Mouse (Mus musculus) ES-Bruce4 (cell line): ENCODE measurements at regions not wholly inside any gene's neighbourhood (a gene's known extent, or its start where the extent isn't known, plus 50 kb on each side); places are given as distances from the start of the nearest gene placed in this dataset.

Experiments used
- H3K27ac ChIP-seq: 2 replicates; pipeline ENCODE4 v1.5.1; 2012; ENCODE audit warnings: low read length, inconsistent platforms; ENCODE audit not compliant: insufficient read depth
- H3K27me3 ChIP-seq: 2 replicates; pipeline ENCODE4 v1.6.1; 2012; ENCODE audit warnings: mild to moderate bottlenecking, low read length, inconsistent platforms; ENCODE audit not compliant: control insufficient read depth, poor library complexity, insufficient read depth, severe bottlenecking
- H3K36me3 ChIP-seq: 2 replicates; pipeline ENCODE4 v1.6.1; 2012; ENCODE audit warnings: inconsistent platforms, mild to moderate bottlenecking, low read length, moderate library complexity; ENCODE audit not compliant: control insufficient read depth, poor library complexity, insufficient read depth, severe bottlenecking
- H3K4me1 ChIP-seq: one replicate; pipeline ENCODE4 v1.8.1; 2011; ENCODE audit warnings: low read length; ENCODE audit not compliant: control insufficient read depth, insufficient read depth
- H3K4me3 ChIP-seq: 2 replicates; pipeline ENCODE4 v1.5.1; 2011; ENCODE audit warnings: low read depth, mild to moderate bottlenecking, low read length
- H3K9ac ChIP-seq: 2 replicates; pipeline ENCODE4 v1.6.1; 2012; ENCODE audit warnings: low read depth, mild to moderate bottlenecking, inconsistent platforms; ENCODE audit not compliant: poor library complexity, severe bottlenecking
- H3K9me3 ChIP-seq: replicated peaks from 2 replicates; pipeline ENCODE4 v1.6.1; 2012; ENCODE audit warnings: mild to moderate bottlenecking, low read length, inconsistent platforms; ENCODE audit not compliant: control insufficient read depth, poor library complexity, insufficient read depth, severe bottlenecking
- CTCF ChIP-seq: IDR thresholded peaks from one replicate; pipeline ENCODE4 v1.8.1; 2011; ENCODE audit warnings: low read depth, low read length
- EP300 ChIP-seq: IDR thresholded peaks from 2 replicates; pipeline ENCODE4 v1.6.1; 2011; ENCODE audit warnings: low read depth, low read length; ENCODE audit not compliant: insufficient read depth
- POLR2A ChIP-seq: IDR thresholded peaks from one replicate; pipeline ENCODE4 v1.8.1; 2011; ENCODE audit warnings: low read length; ENCODE audit not compliant: insufficient read depth

- Histone ChIP-seq H3K27ac (no peak overlapping the region), H3K9me3 (no peaks in the 10 kb centered on the region), H3K27me3 (no peaks in the 10 kb centered on the region), H3K4me1 (no peaks in the 10 kb centered on the region), H3K4me3 (no peak overlapping the region), H3K36me3 (no peaks in the 10 kb centered on the region), H3K9ac (no peak overlapping the region)
- TF ChIP-seq POLR2A (no peak), EP300 (no peak), CTCF (no peak)
Observed at GRCm38 (mm10) chr13:54312405-54313185, 58.6 kb upstream of the Cplx2 start.

- Histone ChIP-seq H3K4me3 (no peak overlapping the region), H3K27ac (no peak overlapping the region)
- TF ChIP-seq POLR2A (no peak), CTCF (no peak), EP300 (no peak)
Observed at GRCm38 (mm10) chr13:54315333-54315732, 55.8 kb upstream of the Cplx2 start.

GRCm38 (mm10) chr13:54316907-54317306 is 54.2 kb upstream of the Cplx2 start:
- Histone ChIP-seq H3K4me1 (peaks cover 4% of the 10 kb centered on the region), H3K27me3 (no peaks in the 10 kb centered on the region), H3K4me3 (no peak overlapping the region), H3K27ac (no peak overlapping the region), H3K36me3 (no peaks in the 10 kb centered on the region), H3K9ac (no peak overlapping the region), H3K9me3 (no peaks in the 10 kb centered on the region)
- TF ChIP-seq CTCF (no peak), POLR2A (no peak), EP300 (no peak)

More at GRCm38 (mm10) chr13:54315333-54315732, 55.8 kb upstream of the Cplx2 start:
- H3K4me1 ChIP-seq, result no peaks in the 10 kb centered on the region
- no peak overlapping the region for H3K9ac ChIP-seq
- H3K9me3 ChIP-seq, result no peaks in the 10 kb centered on the region
- H3K27me3 ChIP-seq, result no peaks in the 10 kb centered on the region
- no peaks in the 10 kb centered on the region for H3K36me3 ChIP-seq

- H3K9ac ChIP-seq, result no peak overlapping the region
- no peak overlapping the region for H3K4me3 ChIP-seq
- no peak for TF ChIP-seq EP300
- no peak for TF ChIP-seq POLR2A
- TF ChIP-seq CTCF, result no peak
- H3K27me3 ChIP-seq, result no peaks in the 10 kb centered on the region
- H3K27ac ChIP-seq, result no peak overlapping the region
- H3K36me3 ChIP-seq, result no peaks in the 10 kb centered on the region
- H3K9me3 ChIP-seq, result no peaks in the 10 kb centered on the region
- H3K4me1 ChIP-seq, result peaks cover 5% of the 10 kb centered on the region
Observed at GRCm38 (mm10) chr13:54318161-54318560, 53.0 kb upstream of the Cplx2 start.

GRCm38 (mm10) chr13:54318601-54319000 is 52.5 kb upstream of the Cplx2 start:
- Histone ChIP-seq H3K4me3 (no peak overlapping the region), H3K4me1 (peaks cover 5% of the 10 kb centered on the region), H3K27ac (no peak overlapping the region), H3K27me3 (no peaks in the 10 kb centered on the region), H3K9me3 (no peaks in the 10 kb centered on the region), H3K9ac (no peak overlapping the region), H3K36me3 (no peaks in the 10 kb centered on the region)
- TF ChIP-seq EP300 (no peak), CTCF (no peak), POLR2A (no peak)

- Histone ChIP-seq H3K27me3 (no peaks in the 10 kb centered on the region), H3K4me3 (no peak overlapping the region), H3K36me3 (no peaks in the 10 kb centered on the region), H3K27ac (no peak overlapping the region), H3K4me1 (peaks cover 5% of the 10 kb centered on the region), H3K9me3 (no peaks in the 10 kb centered on the region), H3K9ac (no peak overlapping the region)
- TF ChIP-seq POLR2A, result no peak
- TF ChIP-seq CTCF, result peak; percentile 63
Observed at GRCm38 (mm10) chr13:54320212-54320611, 50.9 kb upstream of the Cplx2 start.
